22 mouse cellular contexts compared by ENCODE assay signal in genomic region chr3:85757435-85757834, GRCm38 (mm10). TPM values are rescaled to one million over a fixed set of nuclear protein-coding genes. Genes with fewer than 3 reads are reported as not detected.
DNase-seq lines count a peak whose midpoint lies in the region; ATAC-seq and TF ChIP-seq lines count a peak whose summit lies in the region.
"Had no signal": no experiment of that assay in that cellular context is flagged by ENCODE, and none has a peak within 500 bp of the region (broad histone marks: within the 10 kb centered on the region; RNA-seq: fewer than 3 reads in every experiment).

No protein-coding gene starts in this region.

- TF ChIP-seq POLR2A in kidney, adult 2 months (IDR thresholded peaks at IDR 0.05; ENCODE audit: low read depth, low read length), result no peak

- H3K4me1 ChIP-seq in heart, embryonic 10.5 days, result no peaks in the 10 kb centered on the region
- H3K4me1 ChIP-seq in intestine, embryonic 15.5 days (replicated peaks), result 0 out of 2 replicates have a peak, but pooled peaks cover 2% of the 10 kb centered on the region
- peaks cover 6% of the 10 kb centered on the region for H3K4me1 ChIP-seq in intestine, embryonic 16.5 days (ENCODE audit: control insufficient read depth, insufficient read depth, low read length)
- peaks cover 7% of the 10 kb centered on the region; the same call in 1 of the 2 replicates for H3K4me1 ChIP-seq in intestine, postnatal 0 days (replicated peaks; ENCODE audit: control insufficient read depth, insufficient read depth, low read length)
- peaks cover 12% of the 10 kb centered on the region for H3K4me1 ChIP-seq in forebrain, embryonic 13.5 days
- peaks cover 2% of the 10 kb centered on the region; the same call in 1 of the 2 replicates for H3K4me1 ChIP-seq in kidney, adult 2 months (ENCODE audit: control insufficient read depth, insufficient read depth, low read length)

- no peak for TF ChIP-seq CTCF in intestine, postnatal 0 days (IDR thresholded peaks at IDR 0.05; ENCODE audit: low read depth)
- TF ChIP-seq CTCF in kidney, adult 2 months (conservative IDR thresholded peaks at IDR 0.05; ENCODE audit: insufficient read depth, insufficient read length, low read depth, low read length), result no peak

- H3K9me3 ChIP-seq in heart, embryonic 10.5 days, result no peaks in the 10 kb centered on the region
- H3K9me3 ChIP-seq in intestine, embryonic 15.5 days, result no peaks in the 10 kb centered on the region
- no peaks in the 10 kb centered on the region for H3K9me3 ChIP-seq in intestine, embryonic 16.5 days (ENCODE audit: control insufficient read depth, low read length)
- no peaks in the 10 kb centered on the region for H3K9me3 ChIP-seq in intestine, postnatal 0 days (ENCODE audit: control insufficient read depth)
- no peaks in the 10 kb centered on the region for H3K9me3 ChIP-seq in forebrain, embryonic 13.5 days (replicated peaks)
- H3K9me3 ChIP-seq: G1E had no signal

- no peaks in the 10 kb centered on the region for H3K36me3 ChIP-seq in heart, embryonic 10.5 days
- H3K36me3 ChIP-seq in intestine, embryonic 15.5 days, result no peaks in the 10 kb centered on the region
- H3K36me3 ChIP-seq in intestine, embryonic 16.5 days (ENCODE audit: control insufficient read depth, insufficient read depth, low read length), result no peaks in the 10 kb centered on the region
- no peaks in the 10 kb centered on the region for H3K36me3 ChIP-seq in intestine, postnatal 0 days (ENCODE audit: control insufficient read depth, insufficient read depth)
- H3K36me3 ChIP-seq in forebrain, embryonic 13.5 days (ENCODE audit: poor library complexity, severe bottlenecking), result no peaks in the 10 kb centered on the region
- no peaks in the 10 kb centered on the region for H3K36me3 ChIP-seq in kidney, adult 2 months (ENCODE audit: control insufficient read depth, insufficient read depth, low read length)
- H3K36me3 ChIP-seq: G1E had no signal

- no peak overlapping the region for H3K9ac ChIP-seq in intestine, embryonic 15.5 days
- no peak overlapping the region for H3K9ac ChIP-seq in intestine, embryonic 16.5 days (ENCODE audit: low read depth, low read length)
- no peak overlapping the region for H3K9ac ChIP-seq in intestine, postnatal 0 days (ENCODE audit: low read depth, low read length)
- no peak overlapping the region for H3K9ac ChIP-seq in forebrain, embryonic 13.5 days

- H3K4me3 ChIP-seq in heart, embryonic 10.5 days, result no peak overlapping the region
- H3K4me3 ChIP-seq in intestine, embryonic 15.5 days (replicated peaks), result no peak overlapping the region
- no peak overlapping the region for H3K4me3 ChIP-seq in intestine, embryonic 16.5 days (ENCODE audit: low read length)
- H3K4me3 ChIP-seq in intestine, postnatal 0 days (ENCODE audit: low read depth, low read length), result no peak overlapping the region
- H3K4me3 ChIP-seq in forebrain, embryonic 13.5 days, result no peak overlapping the region
- H3K4me3 ChIP-seq in kidney, adult 2 months (ENCODE audit: insufficient read depth, low read depth, low read length), result no peak overlapping the region

- H3K4me2 ChIP-seq in intestine, embryonic 15.5 days (replicated peaks), result peak overlapping the region; percentile 11; the same call in 1 of the 2 replicates
- H3K4me2 ChIP-seq in intestine, embryonic 16.5 days (ENCODE audit: low read depth, low read length), result no peak overlapping the region; the same call in 1 of the 2 replicates
- peak overlapping the region; percentile 30; the same call in 1 of the 2 replicates for H3K4me2 ChIP-seq in intestine, postnatal 0 days (replicated peaks; ENCODE audit: low read depth)
- H3K4me2 ChIP-seq in forebrain, embryonic 13.5 days, result no peak overlapping the region

- H3K27me3 ChIP-seq in heart, embryonic 10.5 days (ENCODE audit: insufficient read depth, poor library complexity, severe bottlenecking), result no peaks in the 10 kb centered on the region
- H3K27me3 ChIP-seq in intestine, embryonic 15.5 days (replicated peaks), result no peaks in the 10 kb centered on the region
- no peaks in the 10 kb centered on the region for H3K27me3 ChIP-seq in intestine, embryonic 16.5 days (replicated peaks; ENCODE audit: control insufficient read depth, insufficient read depth, low read length)
- H3K27me3 ChIP-seq in intestine, postnatal 0 days (replicated peaks; ENCODE audit: control insufficient read depth, insufficient read depth, low read length), result no peaks in the 10 kb centered on the region
- H3K27me3 ChIP-seq in forebrain, embryonic 13.5 days, result no peaks in the 10 kb centered on the region
- H3K27me3 ChIP-seq in kidney, adult 2 months (replicated peaks; ENCODE audit: control insufficient read depth, insufficient read depth, low read length), result no peaks in the 10 kb centered on the region
- H3K27me3 ChIP-seq: CH12.LX, Patski had no signal

- 85% methylated on average over 4 of the region's 4 CpGs for WGBS in heart, embryonic 10.5 days
- 69% methylated on average over 4 of the region's 4 CpGs for WGBS in intestine, embryonic 15.5 days
- 77% methylated on average over 4 of the region's 4 CpGs for WGBS in intestine, embryonic 16.5 days
- WGBS in intestine, postnatal 0 days, result 64% methylated on average over 4 of the region's 4 CpGs
- 94% methylated on average over 4 of the region's 4 CpGs for WGBS in forebrain, embryonic 13.5 days
- 90% methylated on average over 4 of the region's 4 CpGs for WGBS in kidney, adult 2 months

- no peak overlapping the region for H3K27ac ChIP-seq in heart, embryonic 10.5 days
- H3K27ac ChIP-seq in intestine, embryonic 15.5 days, result peak overlapping the region; percentile 73
- peak overlapping the region; percentile 74 for H3K27ac ChIP-seq in intestine, embryonic 16.5 days (ENCODE audit: low read length)
- H3K27ac ChIP-seq in intestine, postnatal 0 days (ENCODE audit: low read depth, low read length), result no peak overlapping the region
- no peak overlapping the region for H3K27ac ChIP-seq in forebrain, embryonic 13.5 days
- H3K27ac ChIP-seq in kidney, adult 2 months (ENCODE audit: insufficient read depth, low read depth, low read length), result no peak overlapping the region

- peak; percentile 52 for ATAC-seq in intestine, embryonic 15.5 days
- ATAC-seq in intestine, embryonic 16.5 days, result peak; percentile 69
- no peak for ATAC-seq in intestine, postnatal 0 days
- no peak for ATAC-seq in forebrain, embryonic 13.5 days
- ATAC-seq: activated CD4-positive, CD25-positive, alpha-beta regulatory T cell, adult 4 months; CD4-positive, CD25-positive, alpha-beta regulatory T cell, adult 4 months; Patski had no signal

- DNase-seq in heart, adult 11 months, result peak; percentile 53
- no peak for DNase-seq in heart, embryonic 10.5 days (ENCODE audit: low spot score)
- no peak for DNase-seq in kidney, adult 2 months
- no peak for DNase-seq in layer of hippocampus, adult 9-10 months (ENCODE audit: low spot score)
- DNase-seq: adrenal gland, adult 2 months; adrenal gland, adult 8-10 months; adrenal gland, postnatal 10 days; adrenal gland, postnatal 14 days; adrenal gland, postnatal 25 days; adrenal gland, postnatal 36 days; B cell, adult 2 months; cerebellum, adult 11 months; cerebellum, adult 11-12 months had no signal

RNA-seq across cellular contexts. Expression of gene Fam160a1, which starts 59.7 kb away (rescaled TPM):
- polyA plus RNA-seq in heart, embryonic 10.5 days (2016; fragmentation: Nextera tagmentation; extraction: Ambion mirVana), result 1.7 and 2.1 TPM in 2 replicates
- polyA plus RNA-seq in intestine, embryonic 15.5 days (2015; fragmentation: Nextera tagmentation; extraction: Ambion mirVana), result 3.1 and 3.3 TPM in 2 replicates
- 3.5 and 3.8 TPM in 2 replicates for polyA plus RNA-seq in intestine, embryonic 16.5 days (2015; fragmentation: Nextera tagmentation; extraction: Ambion mirVana)
- 2.3 and 2.6 TPM in 2 replicates for polyA plus RNA-seq in intestine, postnatal 0 days (2015; fragmentation: Nextera tagmentation; extraction: Ambion mirVana)
- polyA plus RNA-seq in forebrain, embryonic 13.5 days (2015; fragmentation: Nextera tagmentation; extraction: Ambion mirVana), result 0.13 and 0.21 TPM in 2 replicates
- polyA plus RNA-seq in kidney, adult 2 months (2012; rRNA removed), result 8.5 and 10.3 TPM in 2 replicates
- polyA plus RNA-seq: G1E had no signal

Comparison
In these comparisons a context has a peak if more than half of its experiments do, and no peak if none do; other contexts are left out.
1. H3K27ac ChIP-seq: peak in intestine, embryonic 15.5 days (single experiment) and intestine, embryonic 16.5 days (single experiment); none in heart, embryonic 10.5 days (single experiment), intestine, postnatal 0 days (single experiment), forebrain, embryonic 13.5 days (single experiment) and kidney, adult 2 months (single experiment).
2. ATAC-seq: peak in intestine, embryonic 15.5 days (single experiment) and intestine, embryonic 16.5 days (single experiment); none in intestine, postnatal 0 days (single experiment) and forebrain, embryonic 13.5 days (single experiment).
3. H3K4me2 ChIP-seq: peak in intestine, embryonic 15.5 days (single experiment) and intestine, postnatal 0 days (single experiment); none in intestine, embryonic 16.5 days (single experiment) and forebrain, embryonic 13.5 days (single experiment).